Mouse (Mus musculus): ENCODE data around the gene Cbfa2t3.

The Cbfa2t3 gene

DNA sequence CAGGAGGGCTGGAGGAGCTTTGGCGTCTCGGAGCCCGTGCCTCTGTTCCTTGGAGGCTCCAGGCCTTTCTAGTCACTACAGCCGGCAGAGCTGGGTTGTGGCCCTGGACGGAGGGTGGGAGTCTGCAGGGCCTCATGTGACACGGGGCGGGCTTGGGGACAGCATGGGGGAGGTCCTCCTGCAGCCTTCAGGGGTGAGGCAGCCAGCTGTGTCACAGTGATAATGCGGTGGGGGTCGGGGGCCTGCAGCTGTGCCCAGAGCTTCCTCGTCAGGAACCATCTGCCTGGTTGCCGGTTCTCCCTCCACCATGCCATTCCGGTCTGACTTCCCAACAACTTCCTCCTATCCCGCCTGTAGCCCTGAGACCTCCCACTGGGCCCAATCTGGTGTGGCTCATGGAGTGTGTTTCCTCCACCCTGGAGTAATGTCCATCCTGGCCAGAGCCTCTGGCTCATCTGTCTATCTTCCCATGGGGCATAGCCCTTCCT is at the start of gene Cbfa2t3:
Gene Cbfa2t3, minus strand, starts transcription at position 105 of the 488 bp plus-strand sequence.
- no peak for DNase-seq (ENCODE audit: low spot score)

DNA sequence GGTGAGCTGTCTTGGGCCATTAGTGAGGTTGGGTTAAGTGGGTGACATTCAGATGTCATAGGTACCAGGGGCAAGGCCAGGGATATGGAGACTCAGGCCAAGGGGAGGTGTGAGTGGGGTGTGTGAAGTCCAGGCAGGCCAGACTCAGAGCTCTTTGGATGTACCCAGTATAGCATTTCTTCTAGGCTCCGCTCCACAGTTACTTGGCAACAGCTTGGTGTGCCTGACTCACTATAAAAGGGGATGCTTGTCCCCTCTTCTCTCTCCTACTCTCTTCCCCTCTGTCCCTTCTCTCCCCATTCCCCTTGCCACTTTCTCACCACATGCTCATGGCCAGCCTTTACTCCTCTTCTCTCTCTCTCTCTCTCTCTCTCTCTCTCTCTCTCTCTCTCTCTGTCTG is 48.9 kb upstream of the Cbfa2t3 start:
- DNase-seq (ENCODE audit: low spot score), result no peak

DNA sequence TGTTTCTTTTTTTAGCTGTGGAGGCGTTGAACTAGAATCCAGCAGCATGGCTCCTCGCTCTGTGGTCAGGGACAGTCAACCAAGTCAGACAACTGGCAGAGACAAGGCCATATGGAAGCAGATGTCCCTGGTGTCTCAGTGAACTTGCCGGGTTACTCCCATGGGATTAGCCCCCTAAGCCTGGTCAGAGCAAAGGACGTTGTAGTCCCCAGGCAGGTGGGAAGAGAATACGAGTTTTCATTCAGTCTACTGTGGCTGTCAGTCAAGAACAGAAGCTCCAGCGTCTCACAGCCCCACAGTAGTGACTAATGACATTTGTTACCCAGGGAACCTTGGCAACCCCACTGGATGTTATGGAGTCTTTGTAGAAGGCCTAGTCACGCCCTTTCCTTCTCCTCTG is 47.5 kb upstream of the Cbfa2t3 start:
- no peak for DNase-seq (ENCODE audit: low spot score)

DNA sequence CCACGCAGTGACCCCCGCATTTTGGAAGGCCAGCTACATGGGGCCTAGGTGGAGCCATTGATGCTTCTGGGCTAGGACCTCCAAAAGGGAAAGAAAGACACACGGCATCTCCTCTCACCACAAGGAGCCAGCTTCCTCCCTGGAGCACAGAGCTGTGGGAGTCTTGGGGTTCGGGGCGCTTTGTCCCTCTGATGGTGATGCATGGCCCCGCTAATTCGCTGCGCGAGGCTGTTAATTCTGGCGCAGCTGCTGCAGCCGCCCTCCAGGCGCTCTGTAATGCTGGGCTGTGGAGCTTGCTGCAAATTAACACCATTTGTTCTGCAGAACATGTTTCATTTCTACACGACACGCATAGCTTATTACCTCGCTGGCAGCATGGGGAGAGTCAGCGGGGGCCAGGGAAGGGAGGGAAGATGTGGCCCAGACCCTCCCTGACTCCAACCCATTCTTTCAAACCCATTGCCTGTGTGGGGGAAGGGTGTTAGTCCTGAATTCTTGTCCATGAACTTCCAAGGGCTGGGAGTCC is 46.9 kb upstream of the Cbfa2t3 start:
- no peak for DNase-seq (ENCODE audit: low spot score)

DNA sequence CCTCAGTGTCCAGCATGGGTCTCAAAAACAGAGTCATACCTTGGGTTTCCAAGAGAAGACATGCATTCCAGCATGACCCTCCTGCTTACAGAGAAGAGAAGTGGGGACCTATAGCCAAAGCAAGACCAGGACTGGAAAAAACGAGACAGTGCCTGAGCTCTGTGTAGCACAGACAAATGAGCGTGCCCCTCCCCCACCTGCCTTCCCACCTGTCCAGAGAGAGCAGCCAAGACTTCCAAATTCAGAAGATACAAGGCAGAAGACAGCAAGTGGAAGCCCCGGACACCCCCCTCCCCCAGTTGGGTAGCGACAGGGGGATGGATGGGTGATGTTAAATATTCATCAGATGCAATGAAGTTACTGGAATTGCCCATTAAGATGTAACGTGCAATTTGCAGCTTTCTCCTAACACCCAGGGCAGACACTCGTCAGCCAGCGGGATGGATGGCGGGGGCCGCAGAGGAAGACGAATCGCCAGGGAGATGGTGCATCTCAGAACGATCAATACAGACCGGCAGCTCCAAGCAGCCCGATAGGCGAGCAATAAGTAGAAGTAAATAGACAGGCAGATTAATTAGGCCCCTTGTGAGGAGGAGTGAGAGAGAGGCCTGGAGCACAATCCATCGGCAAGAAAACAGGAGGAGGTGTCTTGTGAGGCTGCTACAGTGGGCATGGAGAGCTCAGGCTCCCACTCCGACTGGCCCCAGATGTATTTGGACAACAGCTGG is 46.3 kb upstream of the Cbfa2t3 start:
- no peak for DNase-seq (ENCODE audit: low spot score)

DNA sequence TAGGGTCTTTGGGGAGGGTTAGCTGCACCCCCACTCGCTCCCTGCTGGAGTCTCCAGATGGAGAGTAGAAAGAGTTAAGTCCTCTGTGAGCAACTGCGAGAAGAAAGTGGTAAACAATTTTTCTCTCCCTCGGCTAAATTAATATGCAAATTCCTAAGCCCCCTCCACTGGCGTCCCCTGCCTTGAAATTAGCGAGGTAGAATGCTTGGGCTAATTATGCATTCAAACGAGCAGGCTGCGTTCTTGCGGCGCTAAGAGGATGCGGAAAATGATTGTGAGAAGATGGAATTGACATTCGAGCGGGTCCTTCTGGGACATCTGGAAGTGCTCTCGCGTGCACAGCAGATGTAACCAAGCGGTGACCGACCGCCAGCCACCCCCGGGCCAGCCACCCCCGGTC is 43.6 kb upstream of the Cbfa2t3 start:
- no peak for DNase-seq (ENCODE audit: low spot score)

DNA sequence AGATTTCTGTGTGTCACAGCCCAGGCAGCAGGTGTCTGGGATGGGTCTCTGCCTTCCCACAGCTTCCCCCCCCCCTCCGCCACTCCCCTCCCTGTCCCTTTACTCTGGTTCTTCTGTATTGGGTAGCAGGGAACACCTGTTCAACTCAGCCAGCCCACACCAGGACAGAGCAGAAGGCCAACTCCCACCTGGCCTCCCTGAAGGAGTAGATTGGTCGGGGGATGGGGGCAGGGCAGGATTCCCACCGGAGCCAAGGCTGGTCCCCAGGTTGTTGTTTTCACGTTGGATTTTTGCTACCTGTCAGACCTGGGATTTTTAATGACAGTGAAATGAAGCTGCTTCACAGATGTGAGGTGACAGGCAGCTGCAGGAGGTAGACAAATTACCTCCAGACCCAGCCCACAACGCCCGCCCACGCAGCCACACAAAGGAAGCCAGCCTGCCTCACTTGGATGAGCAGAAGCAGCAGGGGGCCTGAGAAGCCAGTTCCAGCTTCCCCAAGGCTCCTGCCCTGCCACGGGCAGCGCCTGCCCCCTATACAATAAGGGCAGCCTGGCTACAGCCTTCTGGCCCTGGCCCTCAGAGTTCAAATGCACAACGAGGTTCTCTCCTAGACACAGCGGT is 40.3 kb upstream of the Cbfa2t3 start:
- DNase-seq (ENCODE audit: low spot score), result no peak

DNA sequence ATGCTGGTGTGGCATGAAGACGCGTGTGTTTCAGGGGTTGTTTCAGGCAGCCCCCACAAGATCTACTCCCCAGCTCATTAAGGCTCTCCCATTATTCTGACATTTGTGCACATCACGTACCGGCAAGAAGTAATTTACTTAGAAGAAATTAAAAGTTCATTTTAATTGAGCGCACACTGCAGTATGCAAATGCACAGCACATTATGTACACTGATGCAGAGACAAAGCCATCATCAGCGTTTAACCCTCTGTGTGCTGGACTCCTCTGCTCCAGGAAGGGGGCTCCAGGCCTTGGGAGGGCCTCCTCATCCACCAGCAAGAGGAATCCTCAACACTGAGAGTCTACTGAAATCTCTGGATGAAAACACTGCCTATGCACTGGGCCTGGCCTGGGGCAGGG is 39.0 kb upstream of the Cbfa2t3 start:
- DNase-seq (ENCODE audit: low spot score), result no peak

DNA sequence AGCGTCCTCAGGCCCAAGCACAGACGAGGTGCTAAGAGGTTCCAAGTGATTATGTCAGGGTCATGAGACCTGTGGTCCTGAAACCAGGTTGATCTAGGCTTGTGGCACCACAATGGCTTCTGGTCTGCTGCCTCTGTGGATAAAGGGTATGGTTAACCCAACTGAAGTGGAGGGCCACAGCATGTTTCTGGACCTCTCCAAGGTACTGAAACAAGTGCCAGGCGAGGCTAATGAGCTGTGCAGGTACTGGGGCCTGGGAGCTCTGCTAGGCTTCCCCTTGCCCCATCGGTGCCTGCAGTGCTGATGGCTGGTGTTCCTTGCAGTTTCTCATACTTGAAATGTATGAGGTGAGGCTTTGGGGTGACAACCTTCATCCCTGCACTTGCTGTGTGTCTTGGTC is 38.2 kb upstream of the Cbfa2t3 start:
- no peak for DNase-seq (ENCODE audit: low spot score)

DNA sequence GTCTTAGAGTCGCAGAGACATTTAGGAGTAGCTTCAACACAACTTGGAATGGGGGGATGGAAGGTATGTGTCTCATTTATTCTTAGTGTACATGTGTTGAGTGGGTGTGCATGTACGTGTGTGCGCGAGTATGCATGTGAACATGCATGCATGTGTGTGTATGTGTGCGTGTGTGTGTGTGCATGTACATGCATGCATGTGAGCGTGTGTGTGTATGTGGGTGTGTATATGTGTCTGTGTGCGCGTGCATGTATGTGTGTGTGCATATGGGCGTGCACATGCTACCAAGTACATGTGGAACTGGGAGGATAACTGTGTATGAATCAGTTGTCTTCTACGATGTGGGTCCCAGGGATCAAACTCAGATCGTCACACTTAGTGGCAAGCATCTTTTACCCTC is 37.7 kb upstream of the Cbfa2t3 start:
- no peak for DNase-seq (ENCODE audit: low spot score)

DNA sequence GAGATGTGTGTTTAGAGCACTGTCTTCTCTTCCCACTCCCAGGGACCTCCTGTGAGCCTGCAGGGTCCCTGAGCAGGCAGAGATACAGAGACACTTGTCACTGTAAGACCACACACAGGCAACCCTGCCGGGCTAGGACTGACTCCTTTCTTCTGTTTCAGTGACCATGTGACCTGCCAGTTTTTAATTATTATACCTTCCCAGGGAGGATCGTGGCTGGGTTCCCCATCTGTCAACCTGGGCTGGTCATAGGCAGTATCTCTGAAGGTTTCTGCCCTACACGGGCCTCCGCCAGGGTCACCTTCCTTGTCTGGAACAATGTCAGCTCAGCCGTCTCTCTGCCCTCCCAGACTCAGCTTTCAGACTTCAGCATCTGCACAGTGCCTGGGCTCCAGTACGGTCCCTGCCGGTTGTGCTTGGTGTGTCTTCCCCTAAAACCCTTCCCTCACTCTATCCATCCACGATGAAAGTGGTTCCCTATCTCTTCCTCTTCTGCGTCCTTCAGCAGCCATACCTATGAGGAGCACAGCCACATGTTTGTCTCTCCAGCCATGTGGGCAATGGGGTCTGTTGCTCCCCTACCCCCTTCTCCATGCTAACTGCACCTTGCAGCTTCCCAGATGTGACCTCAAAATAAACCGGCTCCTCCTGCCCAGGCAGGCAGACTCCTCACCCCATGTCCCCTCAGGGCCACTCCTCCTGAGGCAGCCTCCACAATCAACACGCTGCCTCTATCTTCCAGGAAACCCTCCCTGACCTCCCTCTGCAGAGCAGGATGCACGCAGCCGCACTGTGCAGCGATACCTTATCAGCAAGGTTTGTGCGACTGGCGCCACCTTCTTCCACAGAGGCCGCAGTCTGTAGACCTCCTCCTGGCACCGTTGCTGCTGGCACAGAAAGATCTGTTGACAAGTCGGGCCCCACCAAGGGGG is 36.9 kb upstream of the Cbfa2t3 start:
- no peak for DNase-seq (ENCODE audit: low spot score)

DNA sequence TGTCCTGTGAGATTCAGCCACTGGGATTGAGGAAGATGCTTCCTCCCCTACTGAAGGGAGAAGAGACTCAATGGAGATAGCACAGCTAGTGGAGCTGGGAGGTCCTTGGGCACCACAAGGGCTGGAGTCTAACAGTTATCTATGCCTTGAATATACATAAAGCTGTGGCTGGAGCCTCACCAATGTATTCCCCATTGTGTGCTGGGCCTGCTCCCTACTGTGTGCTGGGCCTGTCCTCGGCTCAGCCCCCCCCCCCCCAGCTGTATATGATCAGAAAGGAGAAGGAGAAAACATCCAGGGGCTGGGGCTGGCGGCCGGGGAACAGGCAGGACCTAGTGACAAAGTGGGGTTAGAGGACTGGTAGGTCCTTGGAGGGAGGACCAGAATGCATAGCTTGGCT is 36.2 kb upstream of the Cbfa2t3 start:
- DNase-seq (ENCODE audit: low spot score), result no peak

DNA sequence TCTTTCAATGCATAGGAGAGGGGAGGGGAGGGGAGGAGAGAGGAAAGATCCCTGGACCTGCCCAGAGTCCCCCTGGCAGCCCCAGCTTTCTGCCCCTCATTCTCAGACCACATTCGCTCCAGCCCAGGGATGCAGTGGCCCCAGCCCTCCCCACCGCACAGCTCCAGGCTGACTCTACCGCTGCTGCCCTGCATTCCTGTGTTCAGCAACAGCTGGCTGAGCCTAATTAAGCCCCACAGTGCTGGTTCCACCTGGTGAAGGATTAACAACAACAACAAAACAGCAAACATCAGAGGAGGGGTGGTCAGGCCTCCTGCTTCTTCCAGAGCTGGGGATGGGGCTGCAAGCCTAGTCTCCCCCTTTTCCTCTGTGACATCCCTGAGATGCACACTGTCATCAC is 29.7 kb upstream of the Cbfa2t3 start:
- DNase-seq (ENCODE audit: low spot score), result no peak

DNA sequence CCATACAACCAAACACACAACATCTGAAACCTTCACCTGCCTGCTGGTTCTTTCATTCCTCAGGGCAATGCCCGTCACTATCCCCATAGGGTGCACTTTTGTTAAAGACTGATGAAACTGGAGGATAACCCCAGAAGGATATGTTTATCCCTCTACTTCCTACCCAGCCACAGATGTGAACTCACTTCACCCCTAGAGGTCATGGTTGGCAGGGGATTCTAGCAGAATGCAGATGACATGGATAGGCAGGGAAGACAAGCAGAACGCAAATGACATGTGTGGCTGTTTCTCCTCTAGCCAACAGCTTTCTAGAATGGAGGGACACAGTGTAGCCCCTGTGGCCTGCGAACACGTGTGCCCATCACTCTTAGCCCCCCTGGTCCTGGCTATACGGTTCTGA is 28.5 kb upstream of the Cbfa2t3 start:
- DNase-seq (ENCODE audit: low spot score), result no peak

DNA sequence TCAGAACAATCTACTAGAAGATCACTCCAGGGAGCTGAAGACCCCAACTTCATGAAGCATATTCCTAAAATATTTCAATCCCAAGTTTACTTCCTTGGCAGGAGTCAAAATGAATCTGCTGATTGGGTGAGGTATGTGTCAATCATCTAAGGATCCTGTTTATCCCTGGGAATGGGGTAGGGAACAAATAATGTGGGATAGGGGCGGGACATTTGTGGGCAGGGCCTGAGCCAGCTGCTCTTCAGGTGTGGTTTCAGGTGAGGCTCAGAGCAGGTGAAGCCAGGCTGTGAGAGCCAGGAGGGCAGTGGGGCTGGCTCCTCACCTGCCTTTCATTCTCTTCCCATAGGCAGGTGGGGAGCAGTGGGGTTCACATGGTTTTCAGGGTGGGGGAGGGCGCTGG is 27.9 kb upstream of the Cbfa2t3 start:
- DNase-seq (ENCODE audit: low spot score), result no peak

DNA sequence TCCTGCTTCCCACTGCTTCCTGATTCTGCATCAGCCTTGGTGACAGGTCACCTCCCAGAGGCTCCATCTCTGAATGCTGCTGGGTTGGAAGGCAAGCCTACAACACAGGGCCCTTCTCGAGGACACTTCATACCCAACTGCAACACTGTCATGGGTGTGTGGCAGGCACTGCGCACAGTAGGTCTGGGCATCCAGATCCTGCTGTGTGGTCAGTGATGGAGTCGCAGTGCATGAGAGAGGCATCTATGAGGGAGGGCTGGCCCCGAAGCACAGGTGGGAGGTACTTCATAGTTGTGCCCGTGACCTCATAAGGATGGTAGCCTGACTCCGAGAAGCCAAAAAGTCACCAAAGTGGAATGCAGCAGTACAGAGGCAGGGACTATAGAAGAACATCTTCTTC is 26.3 kb upstream of the Cbfa2t3 start:
- DNase-seq (ENCODE audit: low spot score), result no peak

DNA sequence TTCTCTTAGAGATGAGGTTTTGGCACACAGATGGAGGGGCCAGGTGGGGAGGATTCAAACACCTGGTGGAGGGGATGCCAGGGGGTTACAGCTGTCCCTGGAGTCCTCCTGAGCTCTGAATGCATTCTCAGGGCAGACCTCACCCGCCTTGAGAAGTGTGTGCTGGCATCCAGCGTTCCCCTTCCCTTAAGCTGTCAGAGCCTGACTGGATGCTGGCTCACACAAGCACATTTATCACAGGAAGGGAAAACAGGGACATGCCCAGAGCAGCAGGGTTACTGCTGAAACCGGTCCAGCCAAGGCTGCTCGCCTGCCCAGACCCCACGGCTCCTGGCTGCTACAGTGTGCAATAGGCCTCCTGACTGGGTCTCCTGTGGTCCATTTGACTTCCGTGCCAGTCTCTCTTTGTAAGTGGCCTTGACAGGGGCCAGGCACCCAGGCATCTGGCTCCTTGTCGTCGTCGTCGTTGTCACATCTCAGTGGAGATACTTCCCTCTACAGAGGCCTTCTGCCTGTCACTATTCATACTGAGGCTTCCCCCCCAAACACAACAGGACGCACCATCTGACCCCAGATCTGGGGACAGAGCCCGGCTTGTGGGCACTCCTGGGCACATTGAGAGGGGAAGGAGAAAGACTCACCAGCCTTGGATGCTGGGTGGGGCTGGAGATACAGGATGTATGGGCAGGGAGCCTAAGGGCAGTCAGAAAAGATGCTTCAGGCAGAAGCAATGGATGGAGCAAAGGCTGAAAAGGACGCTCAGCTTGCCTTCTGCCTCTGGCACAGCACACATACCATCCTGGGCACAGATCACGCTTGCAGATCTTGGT is 22.1 kb upstream of the Cbfa2t3 start:
- DNase-seq (ENCODE audit: low spot score), result no peak

DNA sequence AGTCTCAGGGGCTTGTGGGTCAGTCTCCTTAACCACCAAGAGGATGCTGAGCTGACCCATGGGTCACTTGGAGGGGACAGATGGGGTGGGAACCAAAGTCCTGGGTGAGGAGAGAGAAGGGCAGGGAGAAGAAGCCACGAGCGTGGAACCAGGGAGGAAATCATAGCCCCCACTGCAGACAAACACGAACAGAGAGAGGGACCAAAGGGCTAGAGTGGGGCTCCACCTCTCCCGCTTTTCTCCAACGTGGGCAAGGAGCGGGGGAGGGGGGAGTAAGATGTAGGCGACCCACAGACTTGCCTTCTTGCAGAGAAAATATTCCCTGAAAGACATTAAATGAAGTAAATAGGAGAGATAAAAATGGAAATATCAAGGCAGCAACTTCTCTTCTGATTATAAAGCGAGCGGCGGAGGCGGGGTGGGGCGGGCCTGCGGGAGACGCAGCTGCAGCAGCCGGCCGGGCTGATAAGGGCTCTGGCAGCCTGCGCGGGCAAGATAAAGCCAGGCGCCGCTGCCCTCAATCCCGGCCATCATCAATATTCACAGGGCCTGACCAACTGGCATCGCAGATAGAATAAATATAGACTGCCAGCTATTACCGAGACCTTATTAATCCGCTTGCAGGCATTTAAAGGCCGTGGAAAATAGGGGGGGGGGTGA is 21.3 kb upstream of the Cbfa2t3 start:
- no peak for DNase-seq (ENCODE audit: low spot score)

DNA sequence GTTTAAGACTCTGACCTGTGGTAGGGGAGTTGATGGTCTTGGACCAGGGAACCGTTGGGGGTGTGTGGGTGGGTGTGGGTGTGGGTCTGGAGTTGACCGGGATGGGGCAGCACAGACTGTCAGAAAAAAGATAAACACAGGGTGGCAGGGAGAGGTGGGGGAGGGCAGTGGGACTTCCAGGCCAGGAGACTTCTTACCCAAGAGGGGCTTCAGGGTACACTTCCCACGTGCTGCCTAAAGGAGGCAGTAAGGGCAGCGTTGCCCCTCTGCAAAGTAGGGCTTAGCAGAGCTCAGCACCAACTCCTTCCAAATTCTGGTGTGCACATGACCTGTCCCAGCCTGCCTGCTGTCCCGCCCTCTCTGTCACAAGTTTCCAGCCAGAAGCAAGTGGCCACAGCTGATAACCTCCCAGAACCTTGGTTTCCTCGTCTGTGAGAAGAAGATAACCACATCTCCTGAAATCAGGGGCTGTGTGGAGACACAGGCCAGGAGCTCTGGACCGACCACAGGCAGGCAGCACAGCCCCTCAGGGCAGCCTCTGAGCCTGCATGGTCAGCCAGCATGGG is 20.7 kb upstream of the Cbfa2t3 start:
- DNase-seq (ENCODE audit: low spot score), result no peak

DNA sequence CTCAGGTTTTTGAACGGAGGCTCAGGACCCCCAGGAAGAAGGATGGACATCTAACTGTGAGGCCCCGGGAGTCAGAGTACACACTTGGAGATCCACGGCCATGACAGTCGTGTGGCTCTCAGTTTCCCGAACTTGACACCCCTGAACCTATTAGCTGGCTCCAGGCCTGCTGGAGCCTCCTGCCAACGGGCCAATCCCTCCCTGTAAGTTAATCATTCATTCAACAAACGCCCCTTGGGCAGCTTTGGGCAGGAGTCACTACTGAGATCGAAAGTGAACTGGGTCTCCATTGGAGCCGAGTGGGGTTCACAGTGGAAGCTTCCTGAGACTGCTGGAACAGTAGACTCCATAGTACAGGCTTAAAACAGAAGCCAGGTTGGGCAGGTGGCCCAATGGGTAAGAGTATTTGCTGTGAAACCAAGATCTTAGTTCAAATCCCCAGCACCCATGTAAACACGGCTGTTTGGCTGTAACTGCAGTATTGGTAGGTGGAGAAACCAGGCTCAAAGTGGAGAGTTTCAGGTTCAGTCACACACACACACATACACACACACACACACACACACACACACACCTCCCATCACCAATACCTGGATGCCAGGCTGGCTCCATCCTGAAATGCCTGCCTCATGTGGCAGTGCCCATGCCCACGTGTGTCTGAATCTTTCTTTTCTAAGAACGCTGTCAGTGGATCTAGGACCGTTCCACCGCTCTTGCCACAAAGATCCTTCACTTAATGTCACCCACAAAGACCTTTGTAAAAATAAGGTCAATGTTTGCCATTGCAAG is 20.0 kb upstream of the Cbfa2t3 start:
- no peak for DNase-seq (ENCODE audit: low spot score)

Measured in testis, postnatal 14 days (tissue).